In the genomic region with DNA sequence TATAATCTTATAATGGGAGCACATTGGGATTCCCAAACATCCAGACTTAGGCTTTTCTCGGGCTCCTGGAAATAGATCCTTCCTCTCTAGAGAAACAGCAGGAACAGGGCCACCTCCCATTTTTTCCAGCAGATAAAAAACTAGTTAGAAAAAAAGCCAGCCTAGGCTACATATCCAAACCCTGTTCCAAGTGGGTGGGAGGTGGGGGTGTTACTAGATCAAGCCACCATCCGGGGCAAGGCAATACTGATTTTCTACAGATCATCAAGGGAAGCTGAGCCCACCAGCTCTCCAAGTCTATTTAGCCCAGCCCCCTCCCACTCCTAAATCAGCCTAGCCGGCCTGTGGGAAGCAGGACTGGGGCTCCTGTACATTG, we compare ENCODE assay signal across 8 mouse cellular contexts. TPM values are rescaled to one million over a fixed set of nuclear protein-coding genes. Genes with fewer than 3 reads are reported as not detected.
DNase-seq lines count a peak whose midpoint lies in the region; ATAC-seq and TF ChIP-seq lines count a peak whose summit lies in the region.

No protein-coding gene starts in this region.

- H3K27ac ChIP-seq in embryonic facial prominence, embryonic 11.5 days (replicated peaks; ENCODE audit: low read depth, low read length) = no peak overlapping the region
- H3K27ac ChIP-seq in hindbrain, embryonic 14.5 days = no peak overlapping the region
- H3K27ac ChIP-seq in lung, postnatal 0 days (ENCODE audit: low read length) = peak overlapping the region; percentile 94

- peak overlapping the region; percentile 80 for H3K4me3 ChIP-seq in erythroblast, embryonic 14.5 days (replicated peaks)
- H3K4me3 ChIP-seq in embryonic facial prominence, embryonic 11.5 days (ENCODE audit: low read depth, low read length) = no peak overlapping the region
- peak overlapping the region; percentile 47; the same call in 1 of the 2 replicates for H3K4me3 ChIP-seq in hindbrain, embryonic 14.5 days (replicated peaks; ENCODE audit: low read length)
- peak overlapping the region; percentile 59 for H3K4me3 ChIP-seq in lung, postnatal 0 days (ENCODE audit: low read depth, low read length)

- no peaks in the 10 kb centered on the region for H3K27me3 ChIP-seq in erythroblast, embryonic 14.5 days (ENCODE audit: control insufficient read depth)
- H3K27me3 ChIP-seq in embryonic facial prominence, embryonic 11.5 days (ENCODE audit: control insufficient read depth, insufficient read depth, low read length) = no peaks in the 10 kb centered on the region
- H3K27me3 ChIP-seq in hindbrain, embryonic 14.5 days (ENCODE audit: control insufficient read depth, insufficient read depth, low read length) = no peaks in the 10 kb centered on the region
- no peaks in the 10 kb centered on the region for H3K27me3 ChIP-seq in lung, postnatal 0 days (replicated peaks; ENCODE audit: insufficient read depth, low read length)

- no peaks in the 10 kb centered on the region for H3K9me3 ChIP-seq in erythroblast, embryonic 14.5 days (ENCODE audit: control insufficient read depth, low read length)
- no peaks in the 10 kb centered on the region for H3K9me3 ChIP-seq in embryonic facial prominence, embryonic 11.5 days (replicated peaks; ENCODE audit: control insufficient read depth, low read length)
- H3K9me3 ChIP-seq in hindbrain, embryonic 14.5 days (ENCODE audit: control insufficient read depth, low read length) = no peaks in the 10 kb centered on the region
- H3K9me3 ChIP-seq in lung, postnatal 0 days (ENCODE audit: low read length) = no peaks in the 10 kb centered on the region

- ATAC-seq in erythroblast, adult 5-6 weeks (replicated peaks; ENCODE audit: low FRiP score, poor library complexity, severe bottlenecking) = no peak
- no peak for ATAC-seq in embryonic facial prominence, embryonic 11.5 days (replicated peaks; ENCODE audit: insufficient number of reproducible peaks, low FRiP score, low TSS enrichment, low read depth)
- ATAC-seq in hindbrain, embryonic 14.5 days (ENCODE audit: low FRiP score) = no peak
- no peak for ATAC-seq in lung, postnatal 0 days

- WGBS in embryonic facial prominence, embryonic 11.5 days = 64% methylated on average over 3 of the region's 3 CpGs
- 65% methylated on average over 3 of the region's 3 CpGs for WGBS in hindbrain, embryonic 14.5 days
- 28% methylated on average over 3 of the region's 3 CpGs for WGBS in lung, postnatal 0 days

- peaks cover 30% of the 10 kb centered on the region for H3K36me3 ChIP-seq in erythroblast, embryonic 14.5 days (ENCODE audit: control insufficient read depth)
- H3K36me3 ChIP-seq in embryonic facial prominence, embryonic 11.5 days (replicated peaks; ENCODE audit: control insufficient read depth, insufficient read depth, low read depth, low read length) = no peaks in the 10 kb centered on the region; the same call in none of the 2 replicates
- H3K36me3 ChIP-seq in hindbrain, embryonic 14.5 days (replicated peaks; ENCODE audit: control insufficient read depth, insufficient read depth) = peaks cover 28% of the 10 kb centered on the region
- H3K36me3 ChIP-seq in lung, postnatal 0 days (ENCODE audit: insufficient read depth, low read length) = peaks cover 5% of the 10 kb centered on the region; the same call in 1 of the 2 replicates

- H3K9ac ChIP-seq in embryonic facial prominence, embryonic 11.5 days (replicated peaks; ENCODE audit: low read length) = peak overlapping the region; percentile 39; the same call in 1 of the 2 replicates
- no peak overlapping the region; the same call in 1 of the 2 replicates for H3K9ac ChIP-seq in hindbrain, embryonic 14.5 days
- peak overlapping the region; percentile 82 for H3K9ac ChIP-seq in lung, postnatal 0 days (replicated peaks; ENCODE audit: low read depth)

- H3K4me1 ChIP-seq in erythroblast, embryonic 14.5 days (ENCODE audit: control insufficient read depth) = peaks cover 54% of the 10 kb centered on the region
- H3K4me1 ChIP-seq in embryonic facial prominence, embryonic 11.5 days (ENCODE audit: control insufficient read depth, insufficient read depth, low read length) = peaks cover 3% of the 10 kb centered on the region; the same call in 1 of the 2 replicates
- H3K4me1 ChIP-seq in hindbrain, embryonic 14.5 days (replicated peaks; ENCODE audit: control insufficient read depth, insufficient read depth, low read length) = peaks cover 19% of the 10 kb centered on the region
- H3K4me1 ChIP-seq in lung, postnatal 0 days (ENCODE audit: insufficient read depth, low read depth, low read length) = peaks cover 17% of the 10 kb centered on the region; the same call in 1 of the 2 replicates

- TF ChIP-seq CTCF in lung, postnatal 0 days (IDR thresholded peaks at IDR 0.05) = no peak

- DNase-seq in embryonic facial prominence, embryonic 11.5 days (ENCODE audit: low spot score) = no peak
- no peak for DNase-seq in hindbrain, embryonic 14.5 days (ENCODE audit: low spot score)
- peak; percentile 19 for DNase-seq in lung, postnatal 0 days (ENCODE audit: low spot score)
- no peak for DNase-seq in right cerebral cortex, adult 2 months (ENCODE audit: low spot score in 2 of 2)
- no peak for DNase-seq in urinary bladder, postnatal 4 days (ENCODE audit: low spot score in 2 of 2)
- DNase-seq in gastrocnemius, postnatal 4 days (ENCODE audit: low spot score in 2 of 2) = no peak

- peak overlapping the region; percentile 21 for H3K4me2 ChIP-seq in embryonic facial prominence, embryonic 11.5 days (ENCODE audit: low read depth, low read length)
- H3K4me2 ChIP-seq in hindbrain, embryonic 14.5 days (replicated peaks) = peak overlapping the region; percentile 92
- H3K4me2 ChIP-seq in lung, postnatal 0 days (replicated peaks; ENCODE audit: low read depth, low read length) = peak overlapping the region; percentile 98

- no peak for TF ChIP-seq EP300 in lung, postnatal 0 days (IDR thresholded peaks at IDR 0.05)

RNA-seq across cellular contexts. Expression of gene Prkd2, which starts 2.0 kb away (rescaled TPM):
- 0.61 and 0.66 TPM in 2 replicates for polyA plus RNA-seq in erythroblast, embryonic 14.5 days (2012)
- total RNA-seq in erythroblast, adult 5-6 weeks (2015; ENCODE audit: low replicate concordance) = 4.6 and 18.8 TPM in 2 replicates
- 2.5 and 5.1 TPM in 2 replicates for total RNA-seq in erythroblast, adult 5-6 weeks (2017; ENCODE audit: low replicate concordance)
- 10.1 and 11.4 TPM in 2 replicates for polyA plus RNA-seq in embryonic facial prominence, embryonic 11.5 days (2014; fragmentation: Nextera tagmentation; extraction: Ambion mirVana)
- 5.6 and 5.8 TPM in 2 replicates for polyA plus RNA-seq in hindbrain, embryonic 14.5 days (2014; fragmentation: Nextera tagmentation; extraction: Ambion mirVana)
- polyA plus RNA-seq in lung, postnatal 0 days (2015; fragmentation: Nextera tagmentation; extraction: Ambion mirVana) = 26.1 and 29.0 TPM in 2 replicates
- 10 to 100 TPM; 16.8 to 17.4 TPM for total RNA-seq in gastrocnemius, postnatal 4 days (2021)

RNA-seq across cellular contexts. Expression of gene Fkrp, which starts 28.2 kb away (rescaled TPM):
- 1.2 and 1.5 TPM in 2 replicates for polyA plus RNA-seq in erythroblast, embryonic 14.5 days (2012)
- total RNA-seq in erythroblast, adult 5-6 weeks (2015; ENCODE audit: low replicate concordance) = 2.5 and 4.2 TPM in 2 replicates
- 3.1 and 8.0 TPM in 2 replicates for total RNA-seq in erythroblast, adult 5-6 weeks (2017; ENCODE audit: low replicate concordance)
- 21.0 and 24.9 TPM in 2 replicates for polyA plus RNA-seq in embryonic facial prominence, embryonic 11.5 days (2014; fragmentation: Nextera tagmentation; extraction: Ambion mirVana)
- polyA plus RNA-seq in hindbrain, embryonic 14.5 days (2014; fragmentation: Nextera tagmentation; extraction: Ambion mirVana) = 44.7 and 48.5 TPM in 2 replicates
- 22.3 and 23.5 TPM in 2 replicates for polyA plus RNA-seq in lung, postnatal 0 days (2015; fragmentation: Nextera tagmentation; extraction: Ambion mirVana)
- total RNA-seq in gastrocnemius, postnatal 4 days (2021) = 10 to 100 TPM; 22.7 to 22.9 TPM

RNA-seq across cellular contexts. Expression of gene Strn4, which starts 29.0 kb away (rescaled TPM):
- polyA plus RNA-seq in erythroblast, embryonic 14.5 days (2012) = 11.1 and 11.3 TPM in 2 replicates
- total RNA-seq in erythroblast, adult 5-6 weeks (2015; ENCODE audit: low replicate concordance) = 21.5 and 22.4 TPM in 2 replicates
- total RNA-seq in erythroblast, adult 5-6 weeks (2017; ENCODE audit: low replicate concordance) = 34.3 and 69.7 TPM in 2 replicates
- polyA plus RNA-seq in embryonic facial prominence, embryonic 11.5 days (2014; fragmentation: Nextera tagmentation; extraction: Ambion mirVana) = 102 and 121 TPM in 2 replicates
- polyA plus RNA-seq in hindbrain, embryonic 14.5 days (2014; fragmentation: Nextera tagmentation; extraction: Ambion mirVana) = 174 and 197 TPM in 2 replicates
- 57.7 and 60.7 TPM in 2 replicates for polyA plus RNA-seq in lung, postnatal 0 days (2015; fragmentation: Nextera tagmentation; extraction: Ambion mirVana)
- total RNA-seq in gastrocnemius, postnatal 4 days (2021) = 10 to 100 TPM; 66.6 to 78.7 TPM

RNA-seq across cellular contexts. Expression of gene Dact3, which starts 30.4 kb away (rescaled TPM):
- 0.02 TPM in 2 replicates for polyA plus RNA-seq in erythroblast, embryonic 14.5 days (2012)
- total RNA-seq in erythroblast, adult 5-6 weeks (2015; ENCODE audit: low replicate concordance) = not detected in 2 replicates
- not detected in 2 replicates for total RNA-seq in erythroblast, adult 5-6 weeks (2017; ENCODE audit: low replicate concordance)
- 11.5 and 12.2 TPM in 2 replicates for polyA plus RNA-seq in embryonic facial prominence, embryonic 11.5 days (2014; fragmentation: Nextera tagmentation; extraction: Ambion mirVana)
- 5.8 and 6.6 TPM in 2 replicates for polyA plus RNA-seq in hindbrain, embryonic 14.5 days (2014; fragmentation: Nextera tagmentation; extraction: Ambion mirVana)
- 4.2 and 4.3 TPM in 2 replicates for polyA plus RNA-seq in lung, postnatal 0 days (2015; fragmentation: Nextera tagmentation; extraction: Ambion mirVana)
- total RNA-seq in gastrocnemius, postnatal 4 days (2021) = 10 to 100 TPM; 17.8 to 19.0 TPM

RNA-seq across cellular contexts. Expression of gene Gng8, which starts 46.9 kb away (rescaled TPM):
- not detected in 2 replicates for polyA plus RNA-seq in erythroblast, embryonic 14.5 days (2012)
- not detected in 2 replicates for total RNA-seq in erythroblast, adult 5-6 weeks (2015; ENCODE audit: low replicate concordance)
- not detected in 2 replicates for total RNA-seq in erythroblast, adult 5-6 weeks (2017; ENCODE audit: low replicate concordance)
- 16.0 and 19.8 TPM in 2 replicates for polyA plus RNA-seq in embryonic facial prominence, embryonic 11.5 days (2014; fragmentation: Nextera tagmentation; extraction: Ambion mirVana)
- 0.78 and 2.5 TPM in 2 replicates for polyA plus RNA-seq in hindbrain, embryonic 14.5 days (2014; fragmentation: Nextera tagmentation; extraction: Ambion mirVana)
- polyA plus RNA-seq in lung, postnatal 0 days (2015; fragmentation: Nextera tagmentation; extraction: Ambion mirVana) = 5.2 and 6.6 TPM in 2 replicates
- 1 to 10 TPM; 2.6 TPM for total RNA-seq in gastrocnemius, postnatal 4 days (2021)

Comparison
In these comparisons a context has a peak if more than half of its experiments do, and no peak if none do; other contexts are left out.
1. H3K4me2 ChIP-seq: peak in every context shown above with its lines; median percentile 98 in lung, postnatal 0 days; 92 in hindbrain, embryonic 14.5 days; 21 in embryonic facial prominence, embryonic 11.5 days.